Mouse (Mus musculus): Measurements from ENCODE around the gene Dynll2.

DNA sequence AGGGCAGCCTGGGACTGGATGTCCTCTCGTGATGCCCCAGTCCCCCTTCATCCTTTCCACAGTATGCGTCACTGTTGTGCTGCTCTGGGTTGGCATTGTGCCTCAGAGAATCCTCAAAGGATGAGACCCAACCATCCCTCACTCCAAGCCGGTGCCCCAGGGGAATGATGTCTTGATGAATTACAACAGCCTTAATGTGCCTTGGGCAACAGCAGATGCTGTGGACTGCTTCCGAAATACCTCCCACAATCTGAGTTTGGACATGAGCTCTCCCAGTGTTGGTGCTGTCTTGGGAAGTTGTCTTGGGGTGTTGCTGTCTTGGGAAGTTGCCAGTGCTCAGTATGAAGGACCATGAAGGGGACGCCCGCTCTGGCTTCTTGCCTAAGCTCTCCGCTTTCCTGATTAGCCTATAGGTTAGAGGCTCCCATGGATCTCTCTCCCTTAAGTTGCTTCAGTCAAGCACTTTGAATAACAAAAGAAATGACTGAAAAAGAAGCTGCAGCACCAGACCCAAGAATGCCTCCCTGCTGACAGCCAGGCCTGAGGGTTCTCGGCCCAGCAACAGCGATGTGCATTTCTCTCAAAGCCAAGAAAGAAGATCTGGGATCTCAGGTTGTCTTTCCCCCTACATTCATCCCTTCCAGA, 40.2 kb upstream of the Dynll2 start:
- no peak for TF ChIP-seq CTCF (IDR thresholded peaks at IDR 0.05; ENCODE audit: borderline replicate concordance, insufficient read depth, low read depth, low read length)
- no peak for TF ChIP-seq POLR2A (IDR thresholded peaks at IDR 0.05; ENCODE audit: borderline replicate concordance, insufficient read depth, low read length)

Data from cerebellum, adult 2 months (tissue).